In the genomic region with DNA sequence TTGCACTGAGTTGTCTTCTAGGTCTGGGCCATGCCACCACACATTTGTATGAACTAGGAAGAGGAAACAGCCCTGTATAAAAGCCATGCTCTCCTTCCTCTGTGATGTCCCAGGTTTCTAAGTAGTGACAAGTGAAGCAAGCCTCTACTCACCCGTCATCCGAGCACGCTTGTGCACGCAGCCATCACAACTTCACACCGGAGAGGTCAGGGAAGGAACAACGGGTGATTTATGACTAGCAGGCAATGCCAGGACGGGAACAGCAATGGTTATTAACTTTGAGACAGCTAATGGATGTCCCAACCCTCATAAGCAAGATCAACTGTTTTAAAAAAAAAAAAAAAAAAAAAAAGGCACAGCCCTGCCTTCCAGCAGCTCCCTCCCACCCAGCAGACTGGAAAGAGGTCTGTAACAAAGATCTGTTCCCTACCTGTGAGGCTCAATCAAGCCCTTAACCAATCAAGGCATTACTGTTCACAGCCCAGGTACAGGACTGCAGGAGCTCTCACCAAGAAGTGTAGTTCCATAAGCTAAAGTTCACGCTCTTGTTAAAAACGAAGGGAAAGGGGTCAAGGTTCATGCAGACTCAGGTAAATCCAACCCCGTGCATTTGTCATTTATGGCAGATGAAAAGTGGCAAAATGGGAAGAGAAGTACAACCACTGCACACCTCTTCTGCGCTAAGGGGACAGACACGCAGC, we compare ENCODE assay signal across 29 mouse cellular contexts. TPM values are rescaled to one million over a fixed set of nuclear protein-coding genes. Genes with fewer than 3 reads are reported as not detected.
DNase-seq lines count a peak whose midpoint lies in the region; ATAC-seq and TF ChIP-seq lines count a peak whose summit lies in the region.
"Had no signal": no experiment of that assay in that cellular context is flagged by ENCODE, and none has a peak within 500 bp of the region (broad histone marks: within the 10 kb centered on the region; RNA-seq: fewer than 3 reads in every experiment).

No protein-coding gene starts in this region.

- no peak for TF ChIP-seq CTCF in stomach, postnatal 0 days (IDR thresholded peaks at IDR 0.05; ENCODE audit: low read depth)

- H3K36me3 ChIP-seq in limb, embryonic 10.5 days, result no peaks in the 10 kb centered on the region
- no peaks in the 10 kb centered on the region for H3K36me3 ChIP-seq in stomach, postnatal 0 days (ENCODE audit: control insufficient read depth, insufficient read depth, low read length)
- H3K36me3 ChIP-seq in hindbrain, embryonic 13.5 days, result no peaks in the 10 kb centered on the region
- H3K36me3 ChIP-seq in hindbrain, embryonic 11.5 days (ENCODE audit: control insufficient read depth, insufficient read depth, low read length), result no peaks in the 10 kb centered on the region
- H3K36me3 ChIP-seq: embryonic facial prominence, embryonic 15.5 days; limb, embryonic 15.5 days; liver, embryonic 13.5 days; midbrain, embryonic 13.5 days had no signal

- H3K9ac ChIP-seq in stomach, postnatal 0 days (ENCODE audit: low read length), result no peak overlapping the region
- H3K9ac ChIP-seq in hindbrain, embryonic 13.5 days, result no peak overlapping the region
- no peak overlapping the region for H3K9ac ChIP-seq in hindbrain, embryonic 11.5 days (ENCODE audit: low read depth, low read length)
- H3K9ac ChIP-seq: embryonic facial prominence, embryonic 15.5 days; forebrain, embryonic 13.5 days; hindbrain, embryonic 14.5 days; limb, embryonic 15.5 days; liver, embryonic 13.5 days; midbrain, embryonic 13.5 days had no signal

- H3K9me3 ChIP-seq in limb, embryonic 10.5 days (replicated peaks), result no peaks in the 10 kb centered on the region
- H3K9me3 ChIP-seq in stomach, postnatal 0 days (ENCODE audit: control insufficient read depth, low read length), result no peaks in the 10 kb centered on the region
- no peaks in the 10 kb centered on the region for H3K9me3 ChIP-seq in hindbrain, embryonic 13.5 days
- no peaks in the 10 kb centered on the region for H3K9me3 ChIP-seq in hindbrain, embryonic 11.5 days (ENCODE audit: control insufficient read depth, low read length)
- H3K9me3 ChIP-seq: embryonic facial prominence, embryonic 10.5 days; embryonic facial prominence, embryonic 15.5 days; forebrain, embryonic 13.5 days; G1E; limb, embryonic 15.5 days; liver, embryonic 13.5 days; megakaryocyte, embryonic 14.5 days; midbrain, embryonic 13.5 days had no signal

- 37% methylated on average over 12 of the region's 12 CpGs for WGBS in limb, embryonic 10.5 days
- WGBS in stomach, postnatal 0 days, result 61% methylated on average over 12 of the region's 12 CpGs
- WGBS in hindbrain, embryonic 13.5 days, result 69% methylated on average over 12 of the region's 12 CpGs
- WGBS in hindbrain, embryonic 11.5 days, result 78% methylated on average over 12 of the region's 12 CpGs

- 0 out of 2 replicates have a peak overlapping the region, but pooled peaks have one; percentile 16 for H3K27ac ChIP-seq in limb, embryonic 10.5 days
- H3K27ac ChIP-seq in stomach, postnatal 0 days (replicated peaks), result peak overlapping the region; percentile 71
- H3K27ac ChIP-seq in hindbrain, embryonic 13.5 days, result no peak overlapping the region
- H3K27ac ChIP-seq in hindbrain, embryonic 11.5 days (ENCODE audit: low read depth, low read length), result no peak overlapping the region
- H3K27ac ChIP-seq: embryonic facial prominence, embryonic 10.5 days; embryonic facial prominence, embryonic 15.5 days; forebrain, embryonic 13.5 days; hindbrain, embryonic 14.5 days; kidney, postnatal 0 days; left cerebral cortex, adult 2 months; limb, embryonic 15.5 days; liver, embryonic 13.5 days; midbrain, embryonic 13.5 days had no signal

- H3K4me3 ChIP-seq in limb, embryonic 10.5 days, result no peak overlapping the region
- no peak overlapping the region for H3K4me3 ChIP-seq in stomach, postnatal 0 days (ENCODE audit: low read depth, low read length)
- H3K4me3 ChIP-seq in hindbrain, embryonic 13.5 days, result no peak overlapping the region
- no peak overlapping the region for H3K4me3 ChIP-seq in hindbrain, embryonic 11.5 days (ENCODE audit: low read depth, low read length)
- H3K4me3 ChIP-seq: embryonic facial prominence, embryonic 10.5 days; embryonic facial prominence, embryonic 15.5 days; forebrain, embryonic 13.5 days; left cerebral cortex, adult 2 months; limb, embryonic 15.5 days; liver, embryonic 13.5 days; megakaryocyte, embryonic 14.5 days; midbrain, embryonic 13.5 days had no signal

- peaks cover 23% of the 10 kb centered on the region for H3K27me3 ChIP-seq in limb, embryonic 10.5 days (ENCODE audit: low read depth, poor library complexity, severe bottlenecking)
- no peaks in the 10 kb centered on the region for H3K27me3 ChIP-seq in stomach, postnatal 0 days (ENCODE audit: control insufficient read depth, insufficient read depth, low read length)
- H3K27me3 ChIP-seq in hindbrain, embryonic 13.5 days, result 0 out of 2 replicates have a peak, but pooled peaks cover 2% of the 10 kb centered on the region
- H3K27me3 ChIP-seq in hindbrain, embryonic 11.5 days (ENCODE audit: control insufficient read depth, insufficient read depth, low read length), result no peaks in the 10 kb centered on the region; the same call in 1 of the 2 replicates
- H3K27me3 ChIP-seq: embryonic facial prominence, embryonic 15.5 days; forebrain, embryonic 13.5 days; limb, embryonic 15.5 days; liver, embryonic 13.5 days; megakaryocyte, embryonic 14.5 days; midbrain, embryonic 13.5 days had no signal

- TF ChIP-seq EP300 in stomach, postnatal 0 days (optimal IDR thresholded peaks at IDR 0.05), result no peak

- peak; percentile 57 for DNase-seq in heart, adult 11 months
- no peak for DNase-seq in heart, adult 18-20 months
- peak; percentile 36 for DNase-seq in embryo, embryonic 11 days
- peak; percentile 59 for DNase-seq in limb, embryonic 10.5 days (ENCODE audit: low spot score)
- no peak for DNase-seq in stomach, postnatal 0 days (ENCODE audit: low spot score)
- no peak for DNase-seq in hindbrain, embryonic 11.5 days (ENCODE audit: low spot score)
- DNase-seq: adrenal gland, adult 8-10 months; cerebellum, adult 8-10 months; cerebellum, postnatal 25 days; gastrocnemius, postnatal 10 days; heart, postnatal 36 days; layer of hippocampus, adult 9-11 months; liver, embryonic 13.5 days; lung, adult 18-20 months; lung, postnatal 4 days; thymus, postnatal 25 days had no signal

- H3K4me2 ChIP-seq in stomach, postnatal 0 days (replicated peaks; ENCODE audit: low read depth), result no peak overlapping the region
- no peak overlapping the region for H3K4me2 ChIP-seq in hindbrain, embryonic 13.5 days
- no peak overlapping the region for H3K4me2 ChIP-seq in hindbrain, embryonic 11.5 days (replicated peaks; ENCODE audit: low read depth, low read length)
- H3K4me2 ChIP-seq: embryonic facial prominence, embryonic 15.5 days; forebrain, embryonic 13.5 days; heart, embryonic 11.5 days; hindbrain, embryonic 14.5 days; limb, embryonic 15.5 days; liver, embryonic 13.5 days; midbrain, embryonic 13.5 days had no signal

- peak; percentile 47; the same call in 1 of the 2 replicates for ATAC-seq in stomach, postnatal 0 days (ENCODE audit: low FRiP score, low TSS enrichment)
- ATAC-seq in hindbrain, embryonic 13.5 days (ENCODE audit: low FRiP score), result no peak
- ATAC-seq in hindbrain, embryonic 11.5 days (ENCODE audit: low FRiP score), result no peak
- ATAC-seq: forebrain, embryonic 13.5 days; lung, postnatal 0 days; midbrain, embryonic 13.5 days had no signal

- H3K4me1 ChIP-seq in limb, embryonic 10.5 days, result peaks cover 64% of the 10 kb centered on the region
- no peaks in the 10 kb centered on the region for H3K4me1 ChIP-seq in stomach, postnatal 0 days (replicated peaks; ENCODE audit: control insufficient read depth, insufficient read depth)
- H3K4me1 ChIP-seq in hindbrain, embryonic 13.5 days (replicated peaks), result peaks cover 25% of the 10 kb centered on the region
- no peaks in the 10 kb centered on the region for H3K4me1 ChIP-seq in hindbrain, embryonic 11.5 days (replicated peaks; ENCODE audit: control insufficient read depth, insufficient read depth, low read length)
- H3K4me1 ChIP-seq: embryonic facial prominence, embryonic 15.5 days had no signal

RNA-seq across cellular contexts. Expression of gene Foxp1, which starts 53.2 kb away (rescaled TPM):
- total RNA-seq in heart, adult 18-20 months (2021), result 10 to 100 TPM; 29.4 to 32.8 TPM
- 30.6 and 47.3 TPM in 2 replicates for polyA plus RNA-seq in limb, embryonic 10.5 days (2016; fragmentation: Nextera tagmentation; extraction: Ambion mirVana)
- 68.9 and 74.5 TPM in 2 replicates for polyA plus RNA-seq in stomach, postnatal 0 days (2015; fragmentation: Nextera tagmentation; extraction: Ambion mirVana)
- 64.7 and 66.6 TPM in 2 replicates for polyA plus RNA-seq in hindbrain, embryonic 13.5 days (2015; fragmentation: Nextera tagmentation; extraction: Ambion mirVana)
- 81.5 and 91.9 TPM in 2 replicates for polyA plus RNA-seq in hindbrain, embryonic 11.5 days (2014; fragmentation: Nextera tagmentation; extraction: Ambion mirVana)

Comparison
In these comparisons a context has a peak if more than half of its experiments do, and no peak if none do; other contexts are left out.
1. DNase-seq: peak in heart, adult 11 months (single experiment), embryo, embryonic 11 days (single experiment) and limb, embryonic 10.5 days (single experiment); none in heart, adult 18-20 months (0 of 2), stomach, postnatal 0 days (single experiment) and hindbrain, embryonic 11.5 days (single experiment).
2. H3K27ac ChIP-seq: peak in limb, embryonic 10.5 days (single experiment) and stomach, postnatal 0 days (single experiment); none in hindbrain, embryonic 13.5 days (single experiment) and hindbrain, embryonic 11.5 days (single experiment).